Mouse (Mus musculus) bone marrow, adult 2 months (tissue): ENCODE results near the gene Cab39.

Experiments
- CTCF ChIP-seq: fragments of 200-500 bp; IDR thresholded peaks from 2 replicates; pipeline ENCODE4 v1.5.1; 2011; ENCODE audit warnings: low read length, control low read depth; ENCODE audit not compliant: control insufficient read depth, insufficient read depth
- POLR2A ChIP-seq: fragments of 200-500 bp; IDR thresholded peaks from 2 replicates; pipeline ENCODE4 v1.6.1; 2011; ENCODE audit warnings: low read depth, mild to moderate bottlenecking, control low read depth, low read length, borderline replicate concordance; ENCODE audit not compliant: control insufficient read depth

- no peak for TF ChIP-seq CTCF
- no peak for TF ChIP-seq POLR2A
Measured at GRCm38 (mm10) chr1:85882003-85882402, 88.8 kb downstream of the Cab39 start.
